Mouse (Mus musculus) testis, adult 2 months (tissue): ENCODE measurements around the gene Tgfb1. TPM values are rescaled to one million over a fixed set of nuclear protein-coding genes. Genes with fewer than 3 reads are reported as not detected.

Source experiments
- H3K27ac ChIP-seq: fragments of 200-500 bp; 2 replicates; pipeline ENCODE4 v1.5.1; 2012; ENCODE audit warnings: low read depth, low read length; ENCODE audit not compliant: control insufficient read depth, insufficient read depth
- H3K27me3 ChIP-seq: fragments of 200-500 bp; 2 replicates; pipeline ENCODE4 v1.6.1; 2012; ENCODE audit warnings: mild to moderate bottlenecking, low read length, moderate library complexity; ENCODE audit not compliant: control insufficient read depth, insufficient read depth
- H3K36me3 ChIP-seq: fragments of 200-500 bp; 2 replicates; pipeline ENCODE4 v1.6.1; 2012; ENCODE audit warnings: mild to moderate bottlenecking, low read length; ENCODE audit not compliant: control insufficient read depth, insufficient read depth
- H3K4me1 ChIP-seq: fragments of 200-500 bp; 2 replicates; pipeline ENCODE4 v1.6.1; 2012; ENCODE audit warnings: low read length; ENCODE audit not compliant: control insufficient read depth, insufficient read depth
- H3K4me3 ChIP-seq: fragments of 200-500 bp; 2 replicates; pipeline ENCODE4 v1.5.1; 2012; ENCODE audit warnings: low read depth, mild to moderate bottlenecking, low read length, moderate library complexity, mixed read lengths; ENCODE audit not compliant: control insufficient read depth
- CTCF ChIP-seq: fragments of 200-500 bp; IDR thresholded peaks from 2 replicates; pipeline ENCODE4 v1.5.1; 2012; ENCODE audit warnings: low read depth, mild to moderate bottlenecking, inconsistent platforms, low read length, moderate library complexity; ENCODE audit not compliant: control insufficient read depth, insufficient read depth, insufficient replicate concordance
- POLR2A ChIP-seq: fragments of 200-500 bp; IDR thresholded peaks from 2 replicates; pipeline ENCODE4 v1.6.1; 2012; ENCODE audit warnings: low read depth, mild to moderate bottlenecking, inconsistent platforms, low read length, moderate library complexity; ENCODE audit not compliant: control insufficient read depth
- polyA plus RNA-seq: library from polyadenylated mRNA; depleted of rRNA; stranded (reverse); fragments of >200 nt; gene quantifications from 2 replicates; pipeline ENCODE4 v1.2.3, GENCODE M21; 2012

Tgfb1 gene
- polyA plus RNA-seq, 1 experiment, result 6.8 TPM

GRCm38 (mm10) chr7:25707581-25708292 lies 20.9 kb downstream of the Tgfb1 start:
- H3K4me1 ChIP-seq, result peaks cover 19% of the 10 kb centered on the region
- H3K27ac ChIP-seq, result peak overlapping the region; percentile 77
- H3K4me3 ChIP-seq, result no peak overlapping the region
- TF ChIP-seq POLR2A, result no peak
- TF ChIP-seq CTCF, result no peak
- H3K36me3 ChIP-seq, result no peaks in the 10 kb centered on the region; the same call in 1 of the 2 replicates
- no peaks in the 10 kb centered on the region for H3K27me3 ChIP-seq

- Histone ChIP-seq H3K36me3 (peaks cover under 1% of the 10 kb centered on the region), H3K4me1 (peaks cover 18% of the 10 kb centered on the region), H3K27ac (peak overlapping the region; percentile 27), H3K27me3 (no peaks in the 10 kb centered on the region), H3K4me3 (no peak overlapping the region)
- TF ChIP-seq CTCF (no peak), POLR2A (no peak)
These were observed 23.2 kb downstream of the Tgfb1 start for GRCm38 (mm10) chr7:25709961-25710360.

GRCm38 (mm10) chr7:25710519-25711130 lies 23.8 kb downstream of the Tgfb1 start:
- Histone ChIP-seq H3K4me3 (no peak overlapping the region), H3K4me1 (peaks cover 14% of the 10 kb centered on the region), H3K27me3 (no peaks in the 10 kb centered on the region), H3K27ac (no peak overlapping the region), H3K36me3 (peaks cover 4% of the 10 kb centered on the region)
- TF ChIP-seq POLR2A, result no peak
- no peak for TF ChIP-seq CTCF

GRCm38 (mm10) chr7:25711165-25711564 lies 24.4 kb downstream of the Tgfb1 start:
- Histone ChIP-seq H3K4me3 (no peak overlapping the region), H3K27me3 (no peaks in the 10 kb centered on the region), H3K36me3 (peaks cover 7% of the 10 kb centered on the region), H3K27ac (no peak overlapping the region), H3K4me1 (peaks cover 11% of the 10 kb centered on the region)
- no peak for TF ChIP-seq POLR2A
- no peak for TF ChIP-seq CTCF

GRCm38 (mm10) chr7:25711731-25712197 lies 25.0 kb downstream of the Tgfb1 start:
- H3K27me3 ChIP-seq, result no peaks in the 10 kb centered on the region
- peaks cover 11% of the 10 kb centered on the region for H3K4me1 ChIP-seq
- H3K36me3 ChIP-seq, result peaks cover 7% of the 10 kb centered on the region
- no peak overlapping the region for H3K27ac ChIP-seq
- no peak for TF ChIP-seq CTCF
- TF ChIP-seq POLR2A, result no peak; the same call in 1 of the 2 replicates
- H3K4me3 ChIP-seq, result no peak overlapping the region

GRCm38 (mm10) chr7:25712801-25713200 lies 26.0 kb downstream of the Tgfb1 start:
- Histone ChIP-seq H3K36me3 (peaks cover 7% of the 10 kb centered on the region), H3K4me3 (no peak overlapping the region), H3K4me1 (peaks cover 8% of the 10 kb centered on the region), H3K27me3 (no peaks in the 10 kb centered on the region), H3K27ac (no peak overlapping the region)
- no peak for TF ChIP-seq CTCF
- no peak for TF ChIP-seq POLR2A

GRCm38 (mm10) chr7:25714581-25714980 lies 27.8 kb downstream of the Tgfb1 start:
- Histone ChIP-seq H3K27ac (no peak overlapping the region), H3K36me3 (peaks cover 7% of the 10 kb centered on the region), H3K4me3 (no peak overlapping the region), H3K4me1 (peaks cover 9% of the 10 kb centered on the region), H3K27me3 (no peaks in the 10 kb centered on the region)
- TF ChIP-seq POLR2A (no peak), CTCF (no peak)
